Mouse (Mus musculus): ENCODE measurements at regions not wholly inside any gene's neighbourhood (a gene's known extent, or its start where the extent isn't known, plus 50 kb on each side); places are given as distances from the start of the nearest gene placed in this dataset.
A peak's percentile ranks its signal among the peaks of the same experiment; 100 is the strongest.
"Not testable (repeated sequence)": the region's sequence is repeated elsewhere in the genome, so short reads cannot be mapped to it uniquely, and the experiment has no call there.

DNA sequence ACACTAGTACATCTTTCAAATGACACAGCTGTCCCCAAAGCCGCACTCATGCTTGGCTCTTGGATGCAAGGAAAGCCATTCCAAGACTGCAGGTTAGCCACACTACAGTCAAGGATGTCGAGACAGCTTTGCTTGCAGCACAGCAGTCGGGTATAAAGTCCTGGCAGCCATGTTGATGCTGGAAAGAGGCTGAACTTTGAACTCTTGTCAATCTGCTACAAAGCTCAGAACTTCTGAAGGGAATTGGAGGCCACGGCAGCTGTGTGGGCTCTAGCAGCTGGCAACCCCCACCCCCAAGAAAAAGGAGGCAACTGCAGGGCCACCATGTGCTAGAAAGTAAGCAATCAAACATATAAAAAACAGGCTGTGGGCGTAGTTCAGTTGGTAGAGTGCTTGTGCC lies 90.0 kb upstream of the Zcchc2 start:
- DNase-seq, result no peak

DNA sequence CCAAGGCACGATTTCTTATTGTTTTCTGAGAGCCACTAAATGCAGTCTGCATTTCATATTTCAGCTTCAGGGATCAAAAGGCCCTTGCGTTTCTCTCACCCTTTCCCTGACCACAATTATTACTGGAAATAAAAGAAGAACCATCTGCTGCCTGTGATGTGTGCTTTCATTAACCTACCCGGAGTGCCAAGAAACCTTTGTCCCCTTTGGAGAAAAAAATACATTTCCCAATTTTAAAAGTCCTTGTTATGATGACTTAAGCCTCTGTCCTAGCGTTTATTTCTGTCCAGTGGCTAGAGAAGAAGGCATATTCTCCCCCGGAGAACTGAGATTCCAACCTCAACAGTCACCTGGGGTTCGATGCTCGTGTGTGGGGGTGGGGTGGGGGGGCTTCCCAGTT lies 89.3 kb upstream of the Zcchc2 start:
- DNase-seq, result no peak

DNA sequence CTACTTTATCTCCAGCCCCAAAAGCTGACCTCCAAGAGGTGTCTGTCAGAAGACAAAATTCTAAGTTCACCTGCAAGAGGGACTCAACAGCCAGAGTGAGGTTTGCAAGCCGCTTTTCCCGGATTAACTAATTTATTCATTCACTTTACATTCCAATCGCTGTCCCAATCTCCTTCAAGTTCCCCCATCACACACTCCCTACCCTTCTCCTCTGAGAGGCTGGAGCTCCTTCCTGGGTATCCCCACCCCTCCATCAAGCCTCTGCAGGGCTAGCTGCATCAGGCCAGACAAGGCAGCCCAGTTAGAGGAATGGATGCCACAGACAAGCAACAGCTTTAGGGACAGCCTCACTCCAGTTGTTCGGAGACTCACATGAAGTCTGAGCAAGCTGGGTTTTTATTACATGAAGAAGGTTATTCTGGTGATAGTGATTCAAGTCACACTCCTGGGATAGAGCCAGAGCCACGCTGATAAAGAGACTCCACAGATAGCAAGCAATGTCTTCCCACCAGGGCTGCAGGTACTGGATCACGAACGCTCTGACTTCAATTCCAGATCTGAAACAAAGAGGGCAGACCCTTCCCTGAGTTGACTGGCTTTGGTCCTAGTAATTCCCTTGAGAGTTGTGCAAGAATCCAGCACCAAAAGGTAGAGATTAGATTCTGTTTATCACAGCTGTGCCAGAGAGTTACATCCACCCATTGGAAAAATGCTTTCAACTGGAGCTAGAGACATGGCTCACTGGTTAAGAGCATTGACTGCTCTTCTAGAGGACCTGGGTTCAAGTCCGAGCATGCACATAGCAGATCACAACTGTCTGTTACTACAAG lies 86.7 kb upstream of the Zcchc2 start:
- DNase-seq, result no peak

DNA sequence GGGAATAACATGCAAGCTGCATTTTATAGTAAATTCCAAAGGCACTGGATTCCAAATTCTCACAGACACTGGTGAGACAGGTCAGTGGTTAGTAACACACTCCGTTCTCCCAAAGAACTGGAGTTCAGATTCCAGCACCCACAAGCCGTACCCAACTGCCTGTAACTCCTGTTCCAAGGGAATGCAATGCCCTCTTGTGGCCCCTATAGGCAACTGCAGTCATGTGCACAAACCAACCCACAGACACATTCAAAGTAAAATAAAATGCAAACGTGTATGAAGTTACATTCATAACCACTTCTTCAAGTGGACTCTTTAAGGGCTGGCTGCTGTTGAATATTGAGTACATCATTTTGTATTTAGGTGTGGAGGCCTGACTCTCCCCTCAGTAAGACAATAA lies 85.5 kb upstream of the Zcchc2 start:
- DNase-seq, result no peak

DNA sequence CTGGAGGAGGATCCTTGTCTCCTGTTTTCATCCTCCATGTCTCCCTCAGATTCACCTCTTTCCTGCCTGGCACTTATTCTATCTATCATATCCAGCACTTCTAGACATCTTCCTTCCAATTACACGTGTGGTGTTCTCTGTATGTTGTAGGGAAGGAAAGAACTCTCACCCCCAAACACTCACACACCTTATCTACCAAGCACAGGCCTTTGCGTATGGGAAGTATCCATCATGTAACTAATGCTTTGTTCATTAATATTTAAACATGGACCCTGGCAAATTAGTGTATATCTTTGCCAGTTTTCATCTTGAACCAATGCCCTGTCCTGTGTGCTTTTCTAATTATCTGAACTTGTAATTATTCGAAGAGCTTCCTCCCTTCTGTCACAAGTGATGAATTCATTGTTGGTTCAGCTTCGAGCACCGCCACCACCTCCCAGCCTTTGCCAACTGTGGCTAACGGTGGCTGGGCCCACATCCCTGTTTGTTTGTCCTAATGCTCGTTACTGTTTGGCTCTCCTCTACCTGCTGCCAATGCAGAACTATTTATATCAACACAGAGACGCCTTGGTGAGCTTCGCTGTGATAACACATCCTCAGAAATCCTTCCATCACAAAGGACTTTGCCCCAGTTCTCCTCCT lies 84.3 kb upstream of the Zcchc2 start:
- DNase-seq, result no peak

DNA sequence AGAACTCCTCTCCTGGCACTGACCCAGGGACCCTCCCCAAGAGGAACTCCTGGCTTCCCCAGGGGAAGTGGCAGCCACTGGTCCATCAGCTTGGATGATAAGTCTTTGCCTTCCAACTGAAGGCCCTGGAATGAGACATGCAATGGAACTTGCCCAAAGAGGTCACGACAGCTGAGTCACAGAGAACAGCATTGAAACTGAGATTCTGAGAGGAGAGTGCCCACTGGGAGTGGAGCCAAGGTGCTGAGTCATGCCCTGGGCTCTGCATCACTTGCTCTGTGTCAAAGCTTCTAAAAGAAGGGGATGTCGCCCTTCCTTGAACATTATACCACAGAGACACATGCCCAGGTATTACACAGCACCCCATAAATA lies 83.8 kb upstream of the Zcchc2 start:
- peak; percentile 95 for DNase-seq

DNA sequence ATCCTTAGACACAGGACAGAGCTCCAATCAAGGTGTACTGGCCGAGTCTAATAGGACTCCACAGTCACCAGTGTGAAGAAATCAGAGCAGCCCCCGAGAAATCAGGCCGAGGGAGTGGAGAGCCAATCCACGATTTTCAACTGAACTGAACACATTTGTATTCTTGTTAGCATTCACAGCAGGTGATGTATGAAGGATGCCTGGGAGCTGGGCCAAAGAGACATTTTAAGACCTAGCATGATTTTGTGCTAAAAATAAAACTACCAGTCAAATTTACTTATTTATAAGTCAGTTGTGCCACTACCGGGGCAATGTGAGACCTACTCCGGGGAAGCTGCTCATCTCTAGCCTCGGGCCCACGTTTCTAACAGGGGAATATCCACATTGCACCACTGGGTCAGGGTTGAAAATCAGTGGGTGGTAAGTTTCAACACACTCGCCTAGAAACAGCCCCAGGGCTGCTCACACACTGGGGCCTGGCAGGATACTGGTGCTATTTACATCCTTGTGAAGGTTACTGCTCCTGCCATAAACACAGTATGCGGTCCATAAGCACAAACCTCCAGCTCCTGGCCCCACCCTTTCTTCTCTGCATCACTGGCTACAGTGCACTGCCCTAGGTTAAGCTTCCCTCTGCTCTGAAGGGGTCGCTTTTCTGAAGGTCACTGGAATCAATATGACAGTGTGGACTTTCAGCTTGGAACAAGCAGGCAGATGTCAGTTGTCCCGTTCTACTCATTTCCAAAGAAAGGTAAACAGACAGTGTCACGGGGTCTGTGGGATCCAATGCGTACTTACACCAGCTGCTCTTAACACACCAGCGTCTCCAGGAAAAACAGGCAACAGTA lies 82.0 kb upstream of the Zcchc2 start:
- DNase-seq, result peak; percentile 38

DNA sequence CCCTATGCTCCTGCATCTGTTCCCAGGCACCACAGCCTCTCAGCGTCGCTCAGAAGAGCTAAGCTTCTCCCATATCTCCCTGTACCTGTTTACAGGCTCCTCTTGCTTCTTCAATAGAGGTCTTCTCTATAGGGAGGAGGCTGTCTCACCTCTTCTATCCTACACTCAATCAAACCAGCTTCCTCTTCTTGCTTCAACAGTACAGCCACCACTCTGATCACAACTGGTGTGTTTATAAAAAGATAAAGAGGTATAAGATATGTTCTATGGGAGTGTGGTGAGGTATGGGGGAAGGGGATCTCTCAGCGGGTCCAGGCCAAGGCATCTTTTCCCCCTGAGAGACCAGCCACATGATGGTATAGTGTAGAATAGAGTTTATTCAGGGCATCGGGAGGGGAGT lies 81.1 kb upstream of the Zcchc2 start:
- no peak for DNase-seq

DNA sequence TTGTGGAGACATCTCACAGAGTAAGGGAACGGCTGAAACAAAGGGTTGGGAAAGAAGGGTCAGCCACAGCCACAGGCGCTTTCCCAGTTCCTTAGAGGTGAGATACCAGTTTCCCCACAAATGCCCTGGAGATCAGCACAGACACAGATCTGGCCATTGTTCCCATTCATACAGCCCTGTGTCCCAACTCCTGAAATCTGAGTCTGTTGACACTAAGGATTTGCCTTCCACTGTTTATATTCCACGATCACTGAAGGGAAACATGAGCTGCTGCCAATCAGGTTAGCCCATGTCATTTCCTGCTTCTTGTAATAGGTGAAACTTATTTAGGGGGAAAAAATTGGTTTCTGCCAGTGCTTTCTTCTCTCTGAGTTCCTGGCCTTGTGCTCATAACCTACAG lies 78.5 kb upstream of the Zcchc2 start:
- no peak for DNase-seq

DNA sequence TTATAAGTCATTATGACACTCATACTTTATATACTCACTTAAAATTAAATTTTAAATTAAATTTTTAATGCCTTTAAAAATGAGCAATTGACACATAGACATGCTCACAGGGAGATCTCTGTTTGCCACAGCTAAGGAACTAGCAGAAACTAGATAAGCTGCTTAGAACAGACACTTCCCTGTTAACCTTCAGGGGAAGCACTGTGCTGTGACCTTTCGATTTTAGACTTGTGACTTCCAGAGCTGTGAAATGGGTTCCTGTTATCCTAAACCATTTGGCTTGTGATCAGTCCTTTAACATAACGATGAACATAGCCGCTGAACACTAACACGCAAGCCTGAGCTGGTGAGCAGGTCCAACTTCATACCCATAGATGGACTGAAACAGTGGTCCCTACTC lies 68.4 kb upstream of the Zcchc2 start:
- DNase-seq, result no peak

DNA sequence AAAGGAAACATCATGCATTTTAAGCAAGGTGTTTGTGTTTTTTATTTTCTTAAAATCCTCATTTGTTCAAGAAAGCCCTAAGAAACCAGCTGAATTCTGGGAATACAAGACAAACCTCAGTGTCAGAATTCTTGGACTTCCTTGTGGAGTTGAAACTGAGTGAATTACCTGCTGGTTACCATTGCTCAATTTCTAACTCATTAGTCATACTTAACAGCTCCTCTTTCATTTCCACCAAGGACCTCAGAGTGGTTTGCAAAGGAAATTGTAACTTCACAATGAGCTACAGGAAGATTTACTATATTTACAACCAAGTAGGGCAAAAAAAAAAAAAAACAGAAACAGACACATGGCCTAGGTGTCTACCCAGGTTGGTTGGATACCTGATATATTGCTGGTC lies 67.6 kb upstream of the Zcchc2 start:
- no peak for DNase-seq

DNA sequence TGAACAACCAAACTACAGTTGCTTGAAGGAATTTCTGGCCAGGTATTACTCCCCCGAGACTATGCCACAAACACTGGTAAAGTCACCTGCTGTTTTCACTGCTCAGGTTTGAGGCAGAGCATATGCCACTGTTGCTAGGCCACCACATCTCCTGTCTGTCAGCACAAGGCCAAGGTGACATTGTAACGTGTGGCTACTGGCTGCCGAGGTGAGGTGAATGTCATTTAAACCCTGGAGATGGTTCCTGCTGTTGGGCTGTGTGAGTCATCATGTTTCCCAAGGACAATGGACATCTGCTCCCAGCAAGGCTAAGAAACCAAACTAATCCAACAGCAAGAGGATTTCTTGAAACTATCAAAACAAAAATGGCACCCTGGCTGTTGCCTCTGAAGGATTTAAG lies 67.2 kb upstream of the Zcchc2 start:
- DNase-seq, result peak; percentile 44

DNA sequence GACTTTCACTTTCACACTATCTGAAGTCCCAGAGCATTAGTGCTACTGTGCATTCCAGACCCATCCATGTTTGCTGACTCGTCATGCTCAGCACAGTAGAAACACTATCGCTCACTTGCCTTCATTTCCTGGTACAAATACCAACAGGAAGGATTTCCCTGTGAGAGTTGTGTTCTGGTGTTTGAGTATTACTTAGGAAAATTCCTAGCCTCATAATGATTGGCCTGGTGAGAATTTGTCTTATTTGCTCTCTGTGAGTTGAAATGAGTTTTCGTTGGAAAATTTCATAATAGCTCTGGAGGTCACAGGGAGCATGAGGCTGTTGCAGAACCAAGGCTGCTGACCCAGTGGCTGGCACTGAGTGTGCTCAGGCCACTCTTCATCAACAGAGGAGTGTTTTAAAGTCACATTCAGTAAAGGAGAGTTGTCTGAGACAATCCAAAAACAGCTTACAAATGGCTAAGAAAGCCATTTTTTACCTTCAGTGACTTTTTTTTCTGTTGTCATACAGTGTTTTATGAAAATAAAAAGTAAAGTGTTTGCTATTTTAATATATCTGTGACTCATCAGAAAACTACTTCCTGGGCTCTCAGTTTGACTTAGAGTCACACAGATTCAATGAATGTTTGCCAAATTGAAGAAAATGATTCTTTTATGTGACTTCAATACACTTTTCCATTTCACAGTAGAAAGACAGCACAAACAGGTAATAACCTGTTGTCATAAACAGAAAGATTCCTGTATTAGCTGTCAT lies 64.4 kb upstream of the Zcchc2 start:
- DNase-seq, result peak; percentile 57

DNA sequence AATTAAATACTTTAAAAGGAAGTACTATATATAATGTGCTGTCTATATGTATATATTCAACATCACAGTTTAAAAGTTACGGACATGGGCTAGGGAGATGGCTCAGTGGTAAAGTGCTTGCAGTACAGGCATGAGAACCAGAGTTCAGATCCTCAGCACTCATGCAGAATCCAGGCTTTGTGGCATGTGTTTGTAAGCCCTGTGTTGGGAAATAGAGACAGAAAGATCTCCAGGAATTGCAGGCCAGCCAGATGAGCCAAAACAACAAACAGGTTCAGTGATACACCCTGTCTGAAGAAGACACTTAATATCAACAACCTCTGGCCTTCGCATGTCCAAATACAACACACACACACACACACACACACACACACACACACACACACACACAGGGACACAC lies 63.3 kb upstream of the Zcchc2 start:
- no peak for DNase-seq

DNA sequence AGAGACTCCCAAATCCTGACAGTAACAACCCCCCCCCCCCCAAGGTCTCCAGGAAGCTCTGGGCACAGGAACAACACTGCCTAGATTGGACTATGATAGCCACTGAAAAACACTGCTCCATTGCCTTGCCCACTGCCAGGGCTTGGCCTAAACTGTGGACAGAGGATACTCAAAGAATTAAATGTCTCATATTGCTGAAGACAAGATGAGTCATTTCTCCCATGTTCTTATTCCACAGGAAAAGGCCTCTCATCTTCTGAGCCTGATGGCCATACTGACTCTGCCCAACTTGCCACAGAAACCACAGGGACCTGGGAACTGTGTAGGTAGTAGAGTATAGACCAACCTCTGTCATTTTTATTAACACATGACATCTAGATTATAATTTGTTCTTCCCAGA lies 59.4 kb upstream of the Zcchc2 start:
- DNase-seq, result no peak

DNA sequence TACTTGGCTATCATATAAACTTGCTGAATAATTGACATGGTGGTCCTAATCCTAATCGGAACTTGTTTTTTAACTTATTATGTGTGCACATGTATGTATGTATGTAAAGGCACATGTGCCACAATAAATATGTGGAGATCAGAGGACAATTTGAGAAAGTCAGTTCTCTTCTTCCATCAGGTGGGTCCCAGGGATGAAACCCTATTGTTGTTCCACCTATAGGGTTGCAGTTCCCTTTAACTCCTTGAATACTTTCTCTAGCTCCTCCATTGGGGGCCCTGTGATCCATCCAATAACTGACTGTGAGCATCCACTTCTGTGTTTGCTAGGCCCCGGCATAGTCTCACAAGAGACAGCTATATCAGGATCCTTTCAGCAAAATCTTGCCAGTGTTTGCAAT lies 56.0 kb upstream of the Zcchc2 start:
- DNase-seq, result not testable (repeated sequence)

All from adrenal gland, adult 8-10 months (tissue).